In genomic region chr9:35123804-35124677, GRCm38 (mm10) we compare ENCODE assay signal across 8 mouse cellular contexts. TPM values are rescaled to one million over a fixed set of nuclear protein-coding genes. Genes with fewer than 3 reads are reported as not detected.
DNase-seq lines count a peak whose midpoint lies in the region; ATAC-seq and TF ChIP-seq lines count a peak whose summit lies in the region.

No protein-coding gene starts in this region.

- no peaks in the 10 kb centered on the region for H3K27me3 ChIP-seq in heart, adult 2 months (ENCODE audit: control insufficient read depth, insufficient read depth, low read length)
- H3K27me3 ChIP-seq in stomach, embryonic 15.5 days (replicated peaks): no peaks in the 10 kb centered on the region

- no peak for TF ChIP-seq CTCF in heart, adult 2 months (IDR thresholded peaks at IDR 0.05)

- WGBS in heart, adult 2 months: 45% methylated on average over 11 of the region's 11 CpGs
- WGBS in stomach, embryonic 15.5 days: 73% methylated on average over 11 of the region's 11 CpGs

- no peaks in the 10 kb centered on the region for H3K79me2 ChIP-seq in heart, adult 2 months (replicated peaks; ENCODE audit: control insufficient read depth, insufficient read depth, low read length)

- peaks cover 3% of the 10 kb centered on the region for H3K36me3 ChIP-seq in heart, adult 2 months (ENCODE audit: control insufficient read depth, insufficient read depth, low read length)
- H3K36me3 ChIP-seq in stomach, embryonic 15.5 days: no peaks in the 10 kb centered on the region

- DNase-seq in heart, adult 2 months: peak in 1 of 2 experiments; percentile 54
- no peak for DNase-seq in heart, postnatal 10 days
- DNase-seq in c-Kit-positive CD71-positive TER-119-negative erythroid progenitor cells, embryonic 14.5 days (ENCODE audit: low read depth): peak; percentile 83
- peak; percentile 77 to 86 for DNase-seq in lung, adult 18-20 months
- no peak for DNase-seq in urinary bladder, postnatal 10 days (ENCODE audit: low spot score)
- DNase-seq in gastrocnemius, adult 18-20 months (ENCODE audit: low spot score): no peak

- H3K27ac ChIP-seq in heart, adult 2 months: peak overlapping the region; percentile 65
- peak overlapping the region; percentile 37; the same call in 1 of the 2 replicates for H3K27ac ChIP-seq in stomach, embryonic 15.5 days

- TF ChIP-seq POLR2A in heart, adult 2 months (IDR thresholded peaks at IDR 0.05; ENCODE audit: insufficient read depth, low read depth, low read length): no peak

- TF ChIP-seq EP300 in heart, adult 2 months (IDR thresholded peaks at IDR 0.05; ENCODE audit: insufficient read depth, low read depth, low read length): no peak

- no peak overlapping the region for H3K4me3 ChIP-seq in heart, adult 2 months
- H3K4me3 ChIP-seq in stomach, embryonic 15.5 days (replicated peaks): no peak overlapping the region

- ATAC-seq in stomach, embryonic 15.5 days (ENCODE audit: insufficient read depth, low FRiP score, low read depth): no peak
- no peak for ATAC-seq in frontal cortex, adult (ENCODE audit: low TSS enrichment)

- intact Hi-C loops in heart, adult 2 months (cut with DNase I): no loop called here
- intact Hi-C loops in heart, postnatal 10 days (cut with DNase I): no loop called here

- no peak overlapping the region for H3K9ac ChIP-seq in heart, adult 2 months (ENCODE audit: low read depth, low read length)
- no peak overlapping the region for H3K9ac ChIP-seq in stomach, embryonic 15.5 days

- H3K9me3 ChIP-seq in stomach, embryonic 15.5 days: no peaks in the 10 kb centered on the region

- peaks cover 37% of the 10 kb centered on the region for H3K4me1 ChIP-seq in heart, adult 2 months (ENCODE audit: control insufficient read depth, insufficient read depth, low read length)
- no peaks in the 10 kb centered on the region for H3K4me1 ChIP-seq in stomach, embryonic 15.5 days

- H3K4me2 ChIP-seq in stomach, embryonic 15.5 days: no peak overlapping the region

RNA-seq across cellular contexts. Expression of gene St3gal4, which starts 5.0 kb away (rescaled TPM):
- total RNA-seq in heart, adult 2 months (2021): 10 to 100 TPM; 26.1 to 29.5 TPM
- polyA plus RNA-seq in heart, adult 2 months (2012; rRNA removed): 8.6 and 11.9 TPM in 2 replicates
- total RNA-seq in heart, postnatal 10 days (2021): 10 to 100 TPM; 33.9 to 43.2 TPM
- polyA plus RNA-seq in stomach, embryonic 15.5 days (2015; fragmentation: Nextera tagmentation; extraction: Ambion mirVana): 45.7 and 59.4 TPM in 2 replicates
- total RNA-seq in gastrocnemius, adult 18-20 months (2021): 1 to 10 TPM; 4.2 TPM

RNA-seq across cellular contexts. Expression of gene Dcps, which starts 51.8 kb away (rescaled TPM):
- total RNA-seq in heart, adult 2 months (2021): 10 to 100 TPM; 14.4 to 15.1 TPM
- polyA plus RNA-seq in heart, adult 2 months (2012; rRNA removed): 21.3 and 25.5 TPM in 2 replicates
- 10 to 100 TPM; 20.8 to 23.3 TPM for total RNA-seq in heart, postnatal 10 days (2021)
- 77.7 and 82.4 TPM in 2 replicates for polyA plus RNA-seq in stomach, embryonic 15.5 days (2015; fragmentation: Nextera tagmentation; extraction: Ambion mirVana)
- total RNA-seq in gastrocnemius, adult 18-20 months (2021): 1 to 10 TPM; 7.5 to 10.0 TPM

Comparison
In these comparisons a context has a peak if more than half of its experiments do, and no peak if none do; other contexts are left out.
1. DNase-seq: peak in c-Kit-positive CD71-positive TER-119-negative erythroid progenitor cells, embryonic 14.5 days (single experiment) and lung, adult 18-20 months (2 of 2); none in heart, postnatal 10 days (0 of 2), urinary bladder, postnatal 10 days (single experiment) and gastrocnemius, adult 18-20 months (single experiment).
2. RNA of gene St3gal4, which starts 5.0 kb away (total RNA-seq): 33.9 to 43.2 TPM in heart, postnatal 10 days and 26.1 to 29.5 TPM in heart, adult 2 months; 4.2 TPM in gastrocnemius, adult 18-20 months; every median in the first group is over 4 times any median in the second.